Mouse (Mus musculus) cerebellum, adult 2 months (tissue): ENCODE results near the gene Klhl36. TPM values are rescaled to one million over a fixed set of nuclear protein-coding genes. Genes with fewer than 3 reads are reported as not detected.

Experiments used
- DNase-seq, 2 experiments: peaks; one replicate each; pipeline ENCODE4 v3.0.0; 2021
- H3K27ac ChIP-seq: fragments of 200-500 bp; 2 replicates; pipeline ENCODE4 v1.5.1; 2012; ENCODE audit warnings: low read length, control low read depth, inconsistent platforms; ENCODE audit not compliant: insufficient read depth
- H3K27me3 ChIP-seq: fragments of 200-500 bp; 2 replicates; pipeline ENCODE4 v1.6.1; 2012; ENCODE audit warnings: inconsistent platforms, mild to moderate bottlenecking, low read length, moderate library complexity; ENCODE audit not compliant: control insufficient read depth, insufficient read depth
- H3K4me1 ChIP-seq: fragments of 200-500 bp; 2 replicates; pipeline ENCODE4 v1.6.1; 2011; ENCODE audit warnings: low read length; ENCODE audit not compliant: control insufficient read depth, insufficient read depth
- H3K4me3 ChIP-seq: fragments of 200-500 bp; replicated peaks from 2 replicates; pipeline ENCODE3; 2011; ENCODE audit warnings: mild to moderate bottlenecking, low read depth, low read length, control low read depth; ENCODE audit not compliant: insufficient read depth
- CTCF ChIP-seq: fragments of 200-500 bp; IDR thresholded peaks from 2 replicates; pipeline ENCODE4 v1.5.1; 2011; ENCODE audit warnings: low read depth, mild to moderate bottlenecking, control low read depth, low read length, moderate library complexity, borderline replicate concordance; ENCODE audit not compliant: insufficient read depth
- POLR2A ChIP-seq: fragments of 200-500 bp; IDR thresholded peaks from 2 replicates; pipeline ENCODE4 v1.6.1; 2011; ENCODE audit warnings: low read length, control low read depth, borderline replicate concordance; ENCODE audit not compliant: insufficient read depth
- WGBS: fragments of 180-500 bp; shearing (Covaris S2); methylation state at CpG from one replicate; pipeline ENCODE4 v1.1.7; 2018; 5-methylcytosine and 5-hydroxymethylcytosine counted together
- polyA plus RNA-seq: library from polyadenylated mRNA; depleted of rRNA; stranded (reverse); fragments of >200 nt; gene quantifications from 2 replicates; pipeline ENCODE4 v1.2.3, GENCODE M21; 2012

Klhl36 gene
- polyA plus RNA-seq, 1 experiment = 12.7 TPM

DNA sequence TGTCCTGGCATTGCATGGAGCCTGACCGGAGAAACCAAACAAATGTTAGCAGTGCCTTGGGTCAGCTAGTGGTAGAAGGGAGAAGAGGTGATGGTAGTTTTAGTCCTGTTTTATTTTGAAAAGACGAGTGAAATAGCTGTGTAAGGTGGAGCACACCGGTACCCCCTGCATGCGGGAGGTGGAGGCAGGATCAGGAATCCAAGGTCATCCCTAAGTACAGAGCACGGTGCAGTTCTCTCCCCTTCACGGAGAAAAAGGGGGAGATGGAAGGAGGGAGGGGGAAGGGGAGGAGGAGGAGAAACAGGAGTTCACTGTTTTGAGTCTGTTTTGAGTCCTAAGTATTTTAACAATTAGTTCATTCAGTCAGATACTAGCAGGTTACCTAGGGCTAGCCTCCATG lies 50.6 kb downstream of the Klhl36 start:
- TF ChIP-seq POLR2A = no peak
- no peak for TF ChIP-seq CTCF
- no peak for DNase-seq
- Histone ChIP-seq H3K4me1 (peaks cover 12% of the 10 kb centered on the region), H3K27ac (no peak overlapping the region), H3K27me3 (no peaks in the 10 kb centered on the region), H3K4me3 (no peak overlapping the region)
- 58% methylated on average over 6 of the region's 6 CpGs for WGBS

DNA sequence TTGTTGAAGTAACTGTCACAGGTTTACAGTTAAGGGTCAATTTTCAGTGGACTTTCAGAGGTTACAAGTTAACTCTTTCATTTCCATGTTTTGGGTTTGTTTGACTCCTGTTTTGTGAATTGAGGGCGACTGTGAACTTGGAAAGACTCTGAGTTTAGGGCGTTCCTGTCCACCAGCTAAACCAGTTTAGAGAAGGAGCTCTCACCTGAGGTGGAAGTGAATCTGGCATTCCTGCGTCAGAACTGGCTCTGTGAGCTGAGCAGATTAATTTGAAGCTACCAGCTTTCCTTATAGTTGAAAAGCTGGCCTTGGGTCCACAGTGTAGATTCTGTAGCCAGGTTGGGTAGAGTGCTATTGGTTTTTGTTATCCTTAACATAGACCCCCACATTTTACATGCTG lies 51.1 kb downstream of the Klhl36 start:
- H3K27me3 ChIP-seq = no peaks in the 10 kb centered on the region
- DNase-seq = no peak
- H3K4me3 ChIP-seq = no peak overlapping the region
- 70% methylated on average over 3 of the region's 3 CpGs for WGBS
- H3K27ac ChIP-seq = no peak overlapping the region
- peaks cover 12% of the 10 kb centered on the region for H3K4me1 ChIP-seq
- TF ChIP-seq POLR2A (no peak), CTCF (no peak)

DNA sequence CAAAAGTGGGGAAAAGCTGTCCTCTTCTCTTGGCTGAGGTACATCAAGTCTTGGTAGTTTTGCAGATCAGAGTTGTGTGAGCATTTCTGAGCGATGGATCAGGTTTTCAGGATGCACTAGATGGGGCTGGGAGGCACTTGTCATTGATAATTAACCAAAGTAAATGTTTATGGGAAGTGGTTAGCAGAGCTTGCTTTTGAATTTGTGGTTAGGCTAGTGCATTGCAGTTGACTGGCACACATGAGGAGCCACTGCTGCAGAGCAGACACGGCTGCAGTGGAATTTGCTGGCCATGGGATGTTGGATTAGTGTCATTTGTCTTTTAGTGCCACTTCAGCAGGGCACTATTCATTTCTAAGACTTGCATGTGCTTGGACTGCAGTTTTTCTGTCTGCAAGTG lies 52.1 kb downstream of the Klhl36 start:
- Histone ChIP-seq H3K27ac (no peak overlapping the region), H3K4me3 (no peak overlapping the region)

DNA sequence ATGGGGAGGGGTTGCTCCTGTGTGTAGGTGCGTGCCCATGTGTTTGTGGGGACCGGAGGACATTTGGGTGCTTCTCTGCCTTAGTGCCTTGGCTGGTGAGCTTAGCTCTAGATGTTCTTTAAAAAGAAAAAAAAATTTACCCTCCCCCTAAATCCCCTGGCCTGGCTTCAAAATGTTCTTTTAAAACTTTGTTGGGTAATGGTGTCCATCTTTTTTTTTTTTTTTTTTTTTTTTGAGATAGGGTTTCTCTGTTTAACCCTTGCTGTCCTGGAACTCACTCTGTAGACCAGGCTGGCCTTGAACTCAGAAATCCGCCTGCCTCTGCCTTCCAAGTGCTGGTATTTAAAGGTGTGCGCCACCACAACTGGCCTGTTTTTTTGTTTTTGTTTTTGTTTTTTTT lies 53.2 kb downstream of the Klhl36 start:
- DNase-seq = no peak
- Histone ChIP-seq H3K4me3 (no peak overlapping the region), H3K27ac (no peak overlapping the region), H3K27me3 (no peaks in the 10 kb centered on the region), H3K4me1 (peaks cover 12% of the 10 kb centered on the region)
- 92% methylated on average over 4 of the region's 4 CpGs for WGBS
- no peak for TF ChIP-seq CTCF
- TF ChIP-seq POLR2A = no peak

More for the DNA sequence above, 52.1 kb downstream of the Klhl36 start:
- TF ChIP-seq POLR2A = no peak
- TF ChIP-seq CTCF = no peak
- peaks cover 12% of the 10 kb centered on the region for H3K4me1 ChIP-seq
- WGBS = 60% methylated on average over 2 of the region's 2 CpGs
- no peak for DNase-seq
- H3K27me3 ChIP-seq = no peaks in the 10 kb centered on the region

DNA sequence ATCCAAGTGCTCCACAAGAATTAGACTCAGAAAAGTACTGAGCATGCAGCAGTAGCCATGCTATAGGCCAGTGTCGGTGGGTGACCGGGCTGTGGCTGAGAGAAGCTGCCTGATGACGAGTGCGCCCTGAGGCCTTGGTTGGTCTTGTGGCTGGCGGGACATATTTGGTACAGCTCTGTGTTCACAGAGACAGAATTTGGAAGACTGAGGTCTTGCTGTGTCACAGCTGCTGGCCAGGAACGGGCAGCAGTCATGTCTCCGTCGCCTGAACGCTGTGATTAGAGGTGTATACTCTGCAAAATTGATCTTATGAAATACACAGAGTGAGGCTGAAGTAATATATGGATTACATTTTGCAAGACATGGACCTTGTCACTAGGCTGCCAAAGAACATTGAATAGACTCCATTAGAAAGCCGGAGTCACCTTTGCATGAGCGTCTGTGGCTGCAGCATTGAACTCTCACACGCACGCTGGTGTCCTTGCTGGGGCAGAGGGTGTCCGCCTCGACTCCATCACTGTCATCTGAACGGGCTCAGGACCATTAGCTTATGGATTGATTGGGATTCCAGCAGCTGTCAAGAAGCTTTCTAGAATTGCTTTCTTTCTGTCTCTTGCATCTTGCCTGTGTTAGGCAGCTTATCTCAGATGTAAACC lies 54.3 kb downstream of the Klhl36 start:
- no peak overlapping the region for H3K4me3 ChIP-seq
- 51% methylated on average over 16 of the region's 16 CpGs for WGBS
- no peak for TF ChIP-seq CTCF
- TF ChIP-seq POLR2A = no peak
- no peaks in the 10 kb centered on the region for H3K27me3 ChIP-seq
- no peak overlapping the region for H3K27ac ChIP-seq
- peaks cover 12% of the 10 kb centered on the region for H3K4me1 ChIP-seq
- no peak for DNase-seq

DNA sequence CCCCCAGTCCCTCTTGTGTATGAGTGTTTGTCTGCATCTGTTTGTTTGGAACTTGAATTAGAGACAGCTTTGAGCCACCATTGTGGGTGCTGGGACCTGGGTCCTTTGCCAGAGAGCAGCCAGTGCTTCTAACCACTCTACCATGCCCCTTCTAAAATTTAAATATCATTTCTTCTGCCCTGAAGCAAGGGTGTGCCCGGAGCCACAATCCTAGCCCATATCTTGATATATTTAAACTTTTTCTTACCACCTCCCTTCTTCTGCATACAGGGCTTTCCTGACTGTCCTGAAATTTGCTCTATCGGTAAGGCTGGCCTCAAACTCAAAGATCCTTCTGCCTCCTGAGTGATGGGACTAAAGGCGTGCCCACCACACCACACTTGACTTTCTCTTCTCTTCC lies 55.3 kb downstream of the Klhl36 start:
- 95% methylated on average over 3 of the region's 3 CpGs for WGBS
- no peak for TF ChIP-seq CTCF
- TF ChIP-seq POLR2A = no peak
- no peak for DNase-seq
- Histone ChIP-seq H3K4me1 (peaks cover 12% of the 10 kb centered on the region), H3K27ac (no peak overlapping the region), H3K4me3 (no peak overlapping the region), H3K27me3 (no peaks in the 10 kb centered on the region)

DNA sequence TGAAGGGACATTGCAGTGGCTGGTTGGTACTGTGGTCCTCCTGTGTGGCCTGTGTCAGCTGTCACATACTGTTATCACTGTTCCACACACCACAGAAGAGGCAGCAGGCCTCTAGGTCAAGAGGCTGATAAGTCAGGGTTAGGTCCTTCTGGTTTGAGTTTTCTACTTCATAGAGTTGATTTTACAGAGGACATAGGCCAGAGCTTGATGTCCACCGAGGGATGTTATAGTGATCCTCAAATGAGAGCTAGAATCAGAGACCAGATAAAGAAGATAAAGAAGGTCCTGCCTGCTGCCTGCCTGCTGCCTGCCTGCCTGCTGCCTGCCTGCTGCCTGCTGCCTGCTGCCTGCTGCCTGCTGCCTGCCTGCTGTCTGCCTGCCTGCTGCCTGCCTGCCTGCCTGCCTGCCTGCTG lies 56.1 kb downstream of the Klhl36 start:
- H3K4me1 ChIP-seq = peaks cover 9% of the 10 kb centered on the region; the same call in 1 of the 2 replicates
- DNase-seq = no peak
- no peaks in the 10 kb centered on the region for H3K27me3 ChIP-seq
- WGBS = 81% methylated on average over 1 of the region's 1 CpGs
- H3K27ac ChIP-seq = no peak overlapping the region
- TF ChIP-seq POLR2A = no peak
- TF ChIP-seq CTCF = no peak
- no peak overlapping the region for H3K4me3 ChIP-seq

DNA sequence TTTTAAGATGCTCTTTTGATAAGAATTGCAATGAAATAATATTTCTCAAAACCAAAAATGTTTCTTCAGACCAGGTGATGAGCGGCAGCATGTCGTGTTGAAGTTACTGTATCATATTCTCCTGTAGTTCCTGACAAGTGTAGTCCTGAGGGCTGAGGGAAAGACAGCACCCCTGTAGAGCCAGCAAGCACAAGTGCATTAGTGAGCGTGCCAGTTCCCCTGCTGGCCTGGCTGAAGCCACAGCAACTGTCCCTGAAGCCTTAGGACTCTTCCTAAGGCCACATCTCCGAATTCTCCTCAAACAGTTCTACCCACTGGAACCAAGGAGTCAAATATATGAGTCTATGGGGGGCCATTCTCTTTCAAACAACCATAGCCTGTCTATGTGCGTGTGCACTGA lies 61.2 kb downstream of the Klhl36 start:
- Histone ChIP-seq H3K4me3 (no peak overlapping the region), H3K27ac (no peak overlapping the region), H3K4me1 (peaks cover 21% of the 10 kb centered on the region), H3K27me3 (no peaks in the 10 kb centered on the region)
- 0 out of 2 replicates have a peak, but pooled peaks have one; percentile 6 for TF ChIP-seq CTCF
- no peak for TF ChIP-seq POLR2A
- DNase-seq = peak in 1 of 2 experiments; percentile 52
- WGBS = 28% methylated on average over 5 of the region's 5 CpGs

DNA sequence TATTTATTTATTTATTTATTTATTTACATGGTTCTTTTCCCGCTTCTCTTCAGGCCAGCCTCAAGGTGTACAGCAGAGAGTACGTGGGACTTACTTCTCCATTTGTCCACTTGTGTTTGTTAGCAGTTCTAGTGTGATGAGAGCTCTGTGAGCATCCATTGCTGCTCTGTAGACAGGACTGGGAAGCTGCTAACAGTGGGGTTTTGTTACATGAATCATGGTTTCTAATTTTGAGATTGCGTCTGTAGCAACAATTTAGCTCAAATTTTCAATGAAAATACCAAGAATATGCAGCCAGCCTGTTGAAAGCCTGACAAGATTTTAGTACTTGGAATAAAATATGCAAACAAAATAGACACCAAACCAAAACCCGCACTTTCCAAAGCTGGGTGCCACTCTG lies 63.4 kb downstream of the Klhl36 start:
- Histone ChIP-seq H3K4me1 (peaks cover 21% of the 10 kb centered on the region), H3K27ac (no peak overlapping the region), H3K27me3 (no peaks in the 10 kb centered on the region), H3K4me3 (no peak overlapping the region)
- no peak for DNase-seq
- 89% methylated on average over 4 of the region's 4 CpGs for WGBS
- no peak for TF ChIP-seq CTCF
- no peak for TF ChIP-seq POLR2A
